Mouse (Mus musculus): ENCODE data around the gene Rps27l. TPM values are rescaled to one million over a fixed set of nuclear protein-coding genes. Genes with fewer than 3 reads are reported as not detected.
"Not testable (repeated sequence)": the region's sequence is repeated elsewhere in the genome, so short reads cannot be mapped to it uniquely, and the experiment has no call there.

Gene Rps27l
- 100 to 1,000 TPM; 215 to 237 TPM for total RNA-seq (2021)
- long read RNA-seq, experiment 1, transcript Rps27l-201 (4 exons, 499 nt), result major isoform, 53 of 56 reads
- long read RNA-seq, experiment 1, partial matches to known transcripts, result 1 of 56 reads
- long read RNA-seq, experiment 1, other reads (novel, unspliced or antisense), result 0 of 56 reads
- long read RNA-seq, experiment 2, transcript Rps27l-201 (4 exons, 499 nt), result major isoform, 41 of 45 reads
- long read RNA-seq, experiment 2, partial matches to known transcripts, result 2 of 45 reads
- long read RNA-seq, experiment 2, other reads (novel, unspliced or antisense), result 1 of 45 reads

GRCm38 (mm10) chr9:66945647-66946641 lies at the start of gene Rps27l:
TSS of gene Rps27l (plus strand) at chr9:66946086.
- peak; percentile 93 for DNase-seq

GRCm38 (mm10) chr9:66896951-66897350 lies 48.9 kb upstream of the Rps27l start:
- no peak for DNase-seq

- DNase-seq, result no peak
These were observed 48.0 kb upstream of the Rps27l start for GRCm38 (mm10) chr9:66897851-66898250.

- DNase-seq, result no peak
These were observed 46.8 kb upstream of the Rps27l start for GRCm38 (mm10) chr9:66899072-66899471.

- no peak for DNase-seq
These were observed 46.4 kb upstream of the Rps27l start for GRCm38 (mm10) chr9:66899526-66899925.

- no peak for DNase-seq
These were observed 39.9 kb upstream of the Rps27l start for GRCm38 (mm10) chr9:66905990-66906389.

- no peak for DNase-seq
These were observed 38.8 kb upstream of the Rps27l start for GRCm38 (mm10) chr9:66907126-66907525.

GRCm38 (mm10) chr9:66907746-66908397 lies 38.0 kb upstream of the Rps27l start:
- DNase-seq, result no peak

- DNase-seq, result no peak
These were observed 36.0 kb upstream of the Rps27l start for GRCm38 (mm10) chr9:66909922-66910321.

- DNase-seq, result no peak
These were observed 35.2 kb upstream of the Rps27l start for GRCm38 (mm10) chr9:66910677-66911076.

- no peak for DNase-seq
These were observed 33.6 kb upstream of the Rps27l start for GRCm38 (mm10) chr9:66912304-66912703.

- DNase-seq, result not testable (repeated sequence)
These were observed 32.5 kb upstream of the Rps27l start for GRCm38 (mm10) chr9:66913254-66913934.

- no peak for DNase-seq
These were observed 31.3 kb upstream of the Rps27l start for GRCm38 (mm10) chr9:66914540-66914939.

GRCm38 (mm10) chr9:66915401-66915800 lies 30.5 kb upstream of the Rps27l start:
- no peak for DNase-seq

- DNase-seq, result no peak
These were observed 29.8 kb upstream of the Rps27l start for GRCm38 (mm10) chr9:66915869-66916785.

- no peak for DNase-seq
These were observed 28.5 kb upstream of the Rps27l start for GRCm38 (mm10) chr9:66917216-66917891.

- no peak for DNase-seq
These were observed 28.0 kb upstream of the Rps27l start for GRCm38 (mm10) chr9:66917892-66918255.

GRCm38 (mm10) chr9:66918672-66919330 lies 27.1 kb upstream of the Rps27l start:
- DNase-seq, result no peak

- DNase-seq, result peak; percentile 98
These were observed 26.4 kb upstream of the Rps27l start, which contains the start of gene Rab8b for GRCm38 (mm10) chr9:66919382-66919971. TSS of gene Rab8b (minus strand) at chr9:66919687.
